Mouse (Mus musculus): ENCODE data around the gene Ciz1.

Gene Ciz1

DNA sequence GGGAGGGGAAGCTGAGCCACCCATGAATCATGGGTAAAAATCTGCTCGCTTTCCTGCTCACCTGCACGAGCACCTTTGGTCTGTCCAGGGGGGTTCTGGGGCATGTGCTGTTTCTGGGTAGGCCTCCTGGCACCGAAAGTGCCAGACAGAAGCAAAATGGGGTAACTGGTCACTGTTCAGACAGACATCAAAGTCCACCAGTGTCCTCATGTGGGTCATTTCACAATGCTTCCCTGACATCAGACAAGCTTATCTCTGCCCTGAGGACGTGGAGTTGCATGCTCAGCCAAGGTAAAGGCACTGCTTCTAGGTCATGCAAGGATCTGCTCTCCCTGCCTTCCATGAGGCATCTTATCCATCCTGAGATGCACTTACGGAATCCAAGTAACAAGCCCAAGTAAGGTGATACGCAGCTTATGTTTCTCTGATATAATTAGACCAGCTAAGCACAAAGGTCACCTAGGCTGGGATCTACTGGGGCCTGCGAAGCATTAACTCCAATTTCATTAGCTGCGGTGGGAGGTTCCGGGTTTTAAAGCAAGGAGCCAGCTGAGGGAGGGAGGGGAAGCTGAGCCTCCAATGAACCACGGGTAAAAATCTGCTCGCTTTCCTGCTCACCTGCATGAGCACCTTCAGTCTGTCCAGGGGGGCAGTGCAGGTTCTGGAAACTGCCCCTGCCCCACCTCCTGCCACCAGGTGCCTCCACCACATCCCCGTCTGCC is 66.5 kb downstream of the Ciz1 start:
- no peak for DNase-seq (ENCODE audit: low read depth, low spot score)

DNA sequence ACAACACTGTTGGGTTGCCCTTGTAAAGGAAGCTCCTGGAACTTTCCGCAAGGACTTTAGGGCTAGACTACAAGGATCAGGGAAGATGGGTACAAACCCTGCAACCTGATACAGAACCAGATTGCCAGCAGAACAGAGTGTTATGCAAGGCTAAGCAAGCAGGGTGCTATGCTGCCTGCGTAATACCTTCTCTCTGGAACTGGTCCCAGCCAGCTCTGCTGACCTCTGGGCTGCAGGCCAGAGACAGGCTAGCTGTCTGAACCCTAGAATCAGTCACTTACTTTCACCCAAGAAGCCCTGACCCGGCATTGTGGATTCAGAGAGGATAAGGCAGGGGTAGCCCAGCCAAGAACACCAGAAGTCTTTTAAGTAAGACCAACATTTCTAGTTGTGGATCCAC is 67.2 kb downstream of the Ciz1 start:
- DNase-seq (ENCODE audit: low read depth, low spot score), result no peak

- no peak for DNase-seq (ENCODE audit: low read depth, low spot score)
These were observed 68.0 kb downstream of the Ciz1 start for GRCm38 (mm10) chr2:32420066-32420608.

GRCm38 (mm10) chr2:32420647-32421046 is 68.5 kb downstream of the Ciz1 start:
- no peak for DNase-seq (ENCODE audit: low read depth, low spot score)

DNA sequence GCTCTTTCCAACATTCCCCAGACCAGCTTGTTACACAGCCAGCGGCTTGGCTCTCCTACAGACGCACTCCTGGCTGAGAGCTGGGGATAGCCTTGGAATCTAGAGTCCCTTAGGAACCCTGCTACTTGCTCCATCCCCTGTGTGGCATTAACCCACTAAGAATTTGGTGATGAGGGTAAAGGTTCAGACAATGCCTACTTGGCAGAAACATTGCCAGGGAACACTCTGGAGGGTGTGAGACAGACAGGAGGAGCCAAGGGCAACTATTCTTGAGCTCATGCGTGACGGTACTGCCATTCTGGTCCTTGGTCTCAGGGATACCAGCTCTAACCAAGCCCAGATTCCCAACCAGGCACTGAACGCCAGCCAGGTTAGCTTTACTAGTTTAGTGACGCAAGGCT is 69.7 kb downstream of the Ciz1 start:
- no peak for DNase-seq (ENCODE audit: low read depth, low spot score)

DNA sequence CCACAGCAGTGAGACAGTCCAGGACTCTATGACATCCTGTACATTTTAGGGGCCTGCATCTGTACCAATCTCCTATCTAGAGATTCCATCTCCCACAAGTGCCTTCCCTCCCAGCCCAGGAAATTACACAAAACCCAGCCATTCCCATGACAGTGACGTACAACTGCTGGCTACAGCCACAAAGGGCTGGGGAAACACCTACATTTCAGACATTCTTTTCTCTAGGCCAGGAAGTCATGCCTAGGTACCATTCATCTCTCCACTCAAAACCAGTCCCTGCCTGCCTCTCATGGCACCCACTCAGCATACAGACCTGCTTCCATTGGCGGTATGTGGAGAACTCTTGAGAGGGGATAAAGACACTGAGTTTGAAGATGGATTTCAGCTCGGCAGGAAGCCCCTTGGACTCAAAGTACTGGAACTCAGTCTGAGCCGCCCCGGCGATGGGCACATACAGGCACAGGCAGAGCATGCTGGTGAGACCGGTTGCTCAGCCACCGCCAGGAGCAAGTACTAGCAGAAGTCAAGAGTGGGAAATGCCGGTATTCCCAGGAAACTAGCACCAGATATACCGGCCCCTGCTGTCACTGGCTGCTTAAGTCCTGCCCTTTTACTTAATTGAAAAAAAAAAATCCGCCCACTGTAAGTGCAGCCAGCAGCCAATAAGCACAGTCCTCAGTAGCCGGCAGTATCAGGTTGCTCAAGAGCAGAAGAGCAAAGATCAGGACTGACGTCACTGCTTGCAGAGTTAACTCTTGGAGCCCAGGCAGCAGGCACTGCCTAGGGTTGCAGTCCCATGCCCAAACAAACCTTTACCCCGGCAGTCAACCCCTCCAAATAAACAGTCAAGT is 71.6 kb downstream of the Ciz1 start:
- DNase-seq (ENCODE audit: low read depth, low spot score), result peak; percentile 93

GRCm38 (mm10) chr2:32424796-32425195 is 72.7 kb downstream of the Ciz1 start:
- DNase-seq (ENCODE audit: low read depth, low spot score), result no peak

- DNase-seq (ENCODE audit: low read depth, low spot score), result no peak
These were observed 73.4 kb downstream of the Ciz1 start for GRCm38 (mm10) chr2:32425568-32425967.

GRCm38 (mm10) chr2:32426141-32426540 is 74.0 kb downstream of the Ciz1 start:
- DNase-seq (ENCODE audit: low read depth, low spot score), result no peak

- no peak for DNase-seq (ENCODE audit: low read depth, low spot score)
These were observed 75.6 kb downstream of the Ciz1 start for GRCm38 (mm10) chr2:32427720-32428119.

GRCm38 (mm10) chr2:32428262-32428722 is 76.2 kb downstream of the Ciz1 start:
- peak; percentile 32 for DNase-seq (ENCODE audit: low read depth, low spot score)

DNA sequence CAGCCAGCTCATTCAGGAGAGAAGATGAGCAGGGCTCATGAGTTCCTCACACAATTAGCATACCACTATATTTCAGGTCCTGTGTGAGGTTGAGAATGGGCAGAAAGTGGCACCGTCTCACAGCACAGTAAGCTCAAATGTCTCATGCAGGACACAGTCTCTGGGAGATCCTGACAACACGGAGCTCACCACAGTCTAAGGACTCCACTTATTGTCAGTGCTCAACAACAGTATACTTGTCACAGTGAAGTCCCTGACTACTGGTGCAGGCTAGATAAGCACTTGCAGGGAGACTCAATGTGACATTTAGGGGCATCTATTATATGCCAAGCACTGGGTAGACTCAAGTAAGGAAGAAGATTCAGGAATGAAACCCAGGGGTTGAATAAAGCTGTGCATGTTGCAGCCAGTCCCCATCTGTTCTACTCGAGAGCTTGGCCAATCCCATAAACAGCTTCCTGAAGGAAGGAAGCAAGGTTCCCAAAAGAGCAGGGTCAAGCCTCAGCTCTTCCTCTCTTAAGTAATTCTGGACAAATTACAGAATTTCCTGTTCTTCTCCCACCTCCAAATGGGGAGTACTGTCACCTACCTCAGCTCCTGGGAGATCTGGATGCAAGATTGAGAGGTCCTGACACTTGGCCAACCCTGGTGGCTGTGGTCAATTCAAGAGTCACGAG is 77.2 kb downstream of the Ciz1 start:
- no peak for DNase-seq (ENCODE audit: low read depth, low spot score)

All from R1 (cell line).